Mouse (Mus musculus) lung, postnatal 0 days (tissue): ENCODE measurements around the gene Ccsap.

Experiments
- CTCF ChIP-seq: IDR thresholded peaks from 2 replicates; pipeline ENCODE4 v1.5.1; 2016; ENCODE audit warnings: antibody characterized with exemption, mild to moderate bottlenecking
- EP300 ChIP-seq: IDR thresholded peaks from 2 replicates; pipeline ENCODE4 v1.6.1; 2016; ENCODE audit warnings: antibody characterized with exemption, mild to moderate bottlenecking, control low read depth

DNA sequence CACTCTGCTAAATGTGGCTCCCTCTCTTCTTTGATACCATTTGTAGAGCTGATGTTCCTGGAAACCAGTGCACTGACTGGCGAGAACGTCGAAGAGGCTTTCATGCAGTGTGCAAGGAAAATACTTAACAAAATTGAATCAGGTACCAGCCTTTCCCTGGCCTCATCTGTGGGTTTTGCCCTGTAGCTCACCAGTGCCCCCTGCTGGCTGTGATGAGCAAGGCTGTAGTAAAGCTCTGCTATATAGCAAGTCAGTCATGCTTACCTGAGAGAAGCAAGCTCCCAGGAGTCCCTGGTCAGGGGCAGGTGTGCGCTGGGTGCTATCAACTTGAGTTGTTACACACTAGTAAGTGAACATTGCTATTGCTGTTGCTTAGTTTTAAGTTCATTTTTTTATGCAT, 27.3 kb downstream of the Ccsap start:
- TF ChIP-seq CTCF = peak; percentile 82
- no peak for TF ChIP-seq EP300
